Mouse (Mus musculus): ENCODE data around the gene Tapt1.

DNA sequence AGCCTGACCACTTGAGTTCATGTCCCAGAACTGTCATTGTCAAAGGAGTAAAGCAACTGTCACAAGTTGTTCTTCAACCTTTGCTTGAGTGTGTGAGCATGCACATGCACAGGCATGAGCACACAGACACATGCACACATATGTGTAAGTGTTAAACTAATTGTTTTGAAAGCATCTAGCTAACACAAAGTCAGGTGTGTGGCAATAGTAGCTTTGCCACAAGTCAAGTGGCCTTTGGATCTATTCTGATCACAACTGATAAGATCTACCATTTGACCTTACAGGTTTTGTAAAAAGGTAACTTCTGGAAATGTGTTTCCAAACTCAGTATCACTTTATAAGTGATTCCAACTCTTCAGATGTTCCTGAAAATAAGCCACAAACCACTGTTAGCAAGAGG is 39.1 kb downstream of the Tapt1 start:
- TF ChIP-seq CTCF (IDR thresholded peaks at IDR 0.05; ENCODE audit: low read depth, low read length) (no peak), EP300 (IDR thresholded peaks at IDR 0.05; ENCODE audit: insufficient read depth, low read depth, low read length) (no peak), POLR2A (IDR thresholded peaks at IDR 0.05; ENCODE audit: insufficient read depth, low read length) (no peak)
